Mouse (Mus musculus): ENCODE data around the gene Ctdnep1.
A peak's percentile ranks its signal among the peaks of the same experiment; 100 is the strongest.

DNA sequence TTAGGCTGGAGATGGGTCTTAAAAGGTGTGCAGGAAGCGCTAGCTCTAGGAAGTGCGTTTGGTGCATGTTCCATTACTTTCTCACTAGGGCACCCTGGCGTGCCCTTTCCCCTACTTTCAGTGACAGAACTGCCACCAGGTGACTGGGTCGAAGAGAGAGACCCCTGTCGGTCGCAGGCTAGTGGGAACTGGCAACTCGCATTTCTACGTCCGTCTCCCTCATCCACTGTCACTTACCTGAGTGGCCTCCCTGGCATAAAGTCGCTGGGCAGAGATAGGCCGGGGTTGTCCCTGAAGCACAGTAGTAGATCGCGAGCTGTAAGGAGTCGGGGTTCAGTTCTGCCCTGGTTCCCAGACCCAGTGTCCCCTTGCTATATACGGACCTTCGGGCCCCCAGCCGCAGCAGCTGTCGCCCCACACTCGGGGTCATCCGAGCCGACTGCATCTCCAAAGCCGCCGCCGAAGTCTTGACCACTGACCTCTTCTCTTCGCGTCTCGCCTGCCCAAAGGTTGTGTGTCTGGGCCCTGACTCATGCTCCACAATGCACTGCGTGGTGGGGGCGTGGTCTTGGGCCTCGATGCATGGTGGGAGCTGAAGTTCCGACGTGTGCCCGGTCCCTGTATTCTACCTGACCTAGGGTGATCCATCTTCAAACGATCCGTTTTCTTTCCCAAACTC, 34.1 kb downstream of the Ctdnep1 start, which contains the start of gene Acadvl:
- 0 out of 2 replicates have a peak, but pooled peaks have one; percentile 26 for TF ChIP-seq CTCF (IDR thresholded peaks at IDR 0.05; ENCODE audit: low read depth, low read length)
- no peak; the same call in 1 of the 2 replicates for TF ChIP-seq POLR2A (IDR thresholded peaks at IDR 0.05; ENCODE audit: borderline replicate concordance, low read depth, low read length)
